Mouse (Mus musculus) urinary bladder, adult 2 months (tissue): ENCODE results near the gene Mrpl47. TPM values are rescaled to one million over a fixed set of nuclear protein-coding genes. Genes with fewer than 3 reads are reported as not detected.
"Not testable (repeated sequence)": the region's sequence is repeated elsewhere in the genome, so short reads cannot be mapped to it uniquely, and the experiment has no call there.

Experiments
- DNase-seq: peaks from one replicate; pipeline ENCODE4 v3.0.0; 2022; ENCODE audit warnings: low spot score
- polyA plus RNA-seq: library from polyadenylated mRNA; depleted of rRNA; stranded (reverse); fragments of >200 nt; gene quantifications from 2 replicates; pipeline ENCODE4 v1.2.3, GENCODE M21; 2012; rRNA removed

Mrpl47 gene
- polyA plus RNA-seq, result 14.8 and 14.9 TPM in 2 replicates

- DNase-seq, result no peak
Measured at GRCm38 (mm10) chr3:32737172-32737655, at the start of gene Mrpl47. Gene Mrpl47 (minus strand): TSS chr3:32737605.

DNA sequence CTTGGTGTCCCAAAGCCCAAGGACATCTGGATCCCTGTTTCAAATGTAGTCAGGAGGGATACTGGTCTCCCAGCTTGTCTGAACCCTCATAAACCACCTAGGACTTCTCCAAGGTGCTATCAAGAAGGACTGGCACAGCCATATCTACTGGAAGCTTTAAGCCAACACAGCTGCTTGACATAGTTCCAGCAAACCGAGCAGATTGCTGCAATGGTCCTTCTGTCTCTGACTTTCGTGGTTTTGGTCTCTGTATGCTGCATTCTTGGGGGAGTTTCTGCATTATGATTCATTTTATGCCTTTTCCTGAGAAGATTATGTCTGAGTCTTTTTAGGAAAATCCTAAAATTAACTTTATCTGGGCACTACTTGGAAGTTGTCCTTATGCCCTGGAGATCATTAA is 33.4 kb upstream of the Mrpl47 start:
- DNase-seq, result no peak

DNA sequence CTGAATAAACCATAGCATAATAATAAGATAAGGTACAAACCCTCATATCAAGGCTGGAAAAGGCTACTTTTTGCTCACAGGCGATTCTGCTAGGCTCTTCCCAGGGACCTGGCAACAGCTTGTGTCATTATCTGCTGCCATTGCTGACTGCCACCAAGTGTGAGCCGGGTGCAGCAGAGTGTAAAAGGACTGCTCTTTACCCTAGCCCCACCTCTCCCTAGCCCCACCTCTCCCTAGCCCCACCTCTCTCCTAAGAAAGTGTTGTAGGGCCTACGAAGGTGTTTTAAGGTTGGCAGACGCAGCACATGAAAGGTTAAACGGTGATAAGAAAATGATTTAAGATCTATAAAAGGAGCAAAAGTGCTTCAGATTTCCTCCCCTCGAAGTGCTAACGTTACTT is 26.5 kb upstream of the Mrpl47 start:
- DNase-seq, result no peak

DNA sequence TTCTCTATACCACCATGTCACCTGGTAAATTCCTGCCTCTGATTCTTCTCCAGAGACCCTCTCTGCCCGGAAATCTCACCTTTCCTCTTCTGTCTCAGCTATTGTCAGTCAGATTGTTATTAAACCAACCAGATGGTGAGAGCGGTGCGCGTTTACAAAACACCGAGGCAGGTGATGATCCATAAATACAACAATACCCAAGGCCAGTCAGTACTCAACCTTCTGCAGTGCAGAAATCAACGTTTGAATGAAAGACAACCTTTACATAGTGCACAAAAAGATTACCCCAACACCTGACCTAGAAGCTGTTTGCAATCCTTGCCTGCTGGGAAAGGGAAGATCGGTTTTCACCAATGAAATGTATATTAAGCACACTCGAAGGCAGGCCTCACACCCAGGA is 25.6 kb upstream of the Mrpl47 start:
- no peak for DNase-seq

DNA sequence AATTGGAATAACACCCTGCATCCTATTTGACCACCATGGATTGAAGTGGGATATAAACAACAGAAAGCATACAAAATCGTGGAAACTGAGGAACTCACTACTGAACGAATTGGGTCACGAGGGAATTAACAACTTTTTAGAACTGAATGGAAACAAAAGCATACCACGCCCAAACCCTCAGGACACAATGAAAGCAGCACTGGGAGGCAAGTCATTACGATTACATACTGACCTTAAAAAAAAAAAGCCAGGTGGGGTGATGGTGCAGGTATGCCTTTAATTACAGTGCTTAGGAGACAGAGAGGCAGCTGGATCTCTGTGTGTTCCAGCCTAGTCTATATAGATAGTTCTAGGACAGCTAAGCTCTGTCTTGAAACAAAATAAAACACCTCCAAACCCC is 21.8 kb upstream of the Mrpl47 start:
- DNase-seq, result no peak

DNA sequence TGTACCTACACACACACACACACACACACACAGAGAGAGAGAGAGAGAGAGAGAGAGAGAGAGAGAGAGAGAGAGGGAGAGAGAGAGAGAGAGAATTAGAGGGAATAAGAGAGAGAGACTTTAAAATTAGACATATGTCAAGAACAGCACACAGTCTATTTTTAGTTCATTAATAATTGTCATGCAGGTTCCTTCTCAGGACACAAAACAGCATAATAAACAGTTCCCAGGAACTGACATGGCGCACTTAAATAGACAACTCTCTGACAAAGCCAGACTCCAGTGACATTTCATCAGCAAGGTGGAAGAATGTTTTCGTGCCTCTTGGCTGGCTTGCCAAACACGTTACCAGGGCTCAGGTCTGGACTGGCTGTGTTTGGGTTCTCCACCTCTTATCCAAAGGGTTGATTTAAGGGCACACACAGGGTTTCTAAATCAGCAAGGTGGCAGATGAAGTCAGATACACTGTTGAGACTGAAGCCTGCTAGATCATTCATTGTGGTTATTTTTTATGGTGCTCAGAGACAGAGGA is 17.0 kb upstream of the Mrpl47 start:
- no peak for DNase-seq

DNA sequence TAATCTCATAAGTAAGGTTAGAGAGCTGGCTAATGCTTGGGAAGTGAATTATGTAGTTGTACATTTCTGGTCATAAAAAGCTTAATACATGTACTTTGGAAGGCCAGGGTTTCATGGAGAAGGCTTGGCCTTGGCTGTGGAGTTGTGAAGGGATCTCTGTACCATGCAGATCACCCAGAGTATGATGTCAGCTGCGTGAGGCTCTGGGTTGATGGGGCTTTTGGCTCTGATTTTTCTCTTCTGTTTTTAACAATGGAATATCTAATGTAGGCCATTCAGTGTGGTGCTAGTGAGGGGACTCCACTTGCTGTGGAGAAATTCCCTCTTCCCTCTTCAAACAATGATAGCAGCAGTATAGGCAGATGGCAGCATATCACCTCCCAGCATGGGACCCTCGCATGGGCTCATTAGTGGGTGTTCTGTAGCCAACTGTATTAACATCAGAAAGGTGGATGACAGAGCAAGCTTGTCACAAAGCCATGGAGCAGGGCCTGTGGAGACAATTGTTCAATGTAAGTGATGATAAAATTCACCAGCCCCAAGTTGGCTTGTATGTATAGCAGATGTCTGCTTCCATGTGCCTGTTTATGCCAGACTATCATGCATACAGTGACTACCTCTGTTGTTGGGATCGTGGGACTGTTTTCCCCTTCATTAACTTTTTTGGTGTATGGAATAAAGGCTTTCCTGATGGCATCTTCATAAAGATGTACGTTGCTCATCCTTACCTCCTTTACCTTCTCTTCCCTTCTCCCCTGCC is 12.6 kb upstream of the Mrpl47 start:
- DNase-seq, result no peak

- no peak for DNase-seq
Measured at GRCm38 (mm10) chr3:32748384-32748783, 11.0 kb upstream of the Mrpl47 start.

GRCm38 (mm10) chr3:32745426-32745825 is 8.0 kb upstream of the Mrpl47 start:
- DNase-seq, result not testable (repeated sequence)

DNA sequence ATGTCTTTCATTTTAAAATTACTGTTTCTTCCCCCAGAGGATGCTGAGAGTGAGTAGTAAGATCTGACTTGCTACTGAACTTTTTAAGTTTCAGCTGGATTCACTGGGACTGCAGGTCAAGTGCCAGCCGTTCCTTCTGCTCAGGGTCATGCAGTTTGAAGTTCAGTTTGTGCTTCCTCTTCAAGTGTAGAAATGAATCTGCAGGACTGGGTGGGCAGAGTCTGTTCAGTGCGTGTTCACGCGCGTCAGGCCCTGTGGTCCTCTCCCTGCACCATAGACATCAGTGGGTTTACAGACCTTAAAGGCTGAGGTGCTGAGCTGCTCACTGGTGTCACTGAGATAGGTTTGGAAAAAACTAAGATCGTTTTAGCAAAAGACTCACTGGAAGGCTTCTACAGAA is 7.6 kb upstream of the Mrpl47 start:
- no peak for DNase-seq

- no peak for DNase-seq
Measured at GRCm38 (mm10) chr3:32742276-32742780, 4.9 kb upstream of the Mrpl47 start.

- DNase-seq, result no peak
Measured at GRCm38 (mm10) chr3:32738549-32738948, 1.1 kb upstream of the Mrpl47 start.

DNA sequence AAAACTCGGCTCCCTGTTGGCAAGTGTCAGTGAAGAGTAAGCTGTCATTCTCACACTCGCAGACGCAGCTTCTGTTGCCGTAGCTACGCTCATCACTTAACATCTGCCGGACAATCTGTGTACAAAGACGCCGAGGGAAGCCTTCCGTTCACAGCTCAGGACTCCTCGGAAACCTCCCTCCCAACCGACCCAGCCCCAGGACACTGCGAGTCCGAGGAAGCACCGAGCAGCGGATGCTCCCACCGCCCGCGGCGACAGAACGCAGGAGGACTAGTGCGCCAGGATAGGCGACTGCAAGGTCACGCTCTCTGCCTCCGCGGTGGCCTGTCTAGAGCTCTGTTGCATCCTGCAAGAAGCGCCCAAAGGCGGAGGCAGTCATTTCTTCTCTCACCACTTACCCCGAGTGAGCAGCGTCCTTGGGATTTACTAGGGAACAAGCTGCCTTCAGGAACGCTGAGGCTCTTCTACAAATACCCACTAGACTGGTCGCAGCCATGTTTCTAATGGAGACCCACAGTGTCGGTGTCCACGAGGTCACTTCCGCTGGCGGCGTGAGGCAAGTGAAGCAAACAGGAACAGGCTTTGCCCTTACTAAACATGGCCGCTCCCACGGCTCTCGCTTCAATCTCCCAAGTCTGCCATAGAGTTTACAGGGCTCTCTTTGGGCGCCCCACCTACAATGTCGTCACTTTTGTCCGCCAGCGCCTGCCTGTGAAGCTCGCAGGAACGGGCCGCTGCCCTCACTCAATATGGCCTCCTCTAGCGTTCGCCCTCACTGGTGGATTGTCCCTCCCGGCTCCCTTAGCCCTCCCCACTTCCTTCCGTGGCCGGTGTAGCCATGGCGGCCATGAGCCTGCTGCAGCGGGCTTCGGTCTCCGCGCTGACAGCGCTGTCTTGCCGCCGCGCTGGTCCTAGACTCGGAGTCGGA is 897 bp downstream of the Mrpl47 start, which contains the start of gene Ndufb5:
Ndufb5 (plus strand) TSS at position 747 of the 928 bp plus-strand sequence.
- peak; percentile 93 for DNase-seq

DNA sequence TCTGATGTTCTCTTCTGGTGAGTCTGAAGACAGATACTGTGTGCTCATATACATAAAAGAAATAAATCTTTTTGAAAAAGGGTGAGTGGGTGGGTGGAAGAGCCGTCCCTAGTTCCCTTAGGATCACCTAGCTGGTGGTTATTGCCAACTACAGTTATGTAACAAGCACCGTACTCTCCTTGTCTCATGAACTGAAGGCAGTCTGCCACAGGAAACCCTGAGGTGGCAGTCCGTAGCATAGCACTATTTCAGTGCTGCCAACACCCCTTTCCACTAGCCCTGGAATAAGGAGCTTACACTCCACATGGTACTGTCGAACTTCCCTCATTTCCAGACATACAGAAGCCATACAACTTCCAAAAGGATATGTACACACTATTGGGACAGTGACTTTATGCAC is 9.5 kb downstream of the Mrpl47 start:
- DNase-seq, result no peak

DNA sequence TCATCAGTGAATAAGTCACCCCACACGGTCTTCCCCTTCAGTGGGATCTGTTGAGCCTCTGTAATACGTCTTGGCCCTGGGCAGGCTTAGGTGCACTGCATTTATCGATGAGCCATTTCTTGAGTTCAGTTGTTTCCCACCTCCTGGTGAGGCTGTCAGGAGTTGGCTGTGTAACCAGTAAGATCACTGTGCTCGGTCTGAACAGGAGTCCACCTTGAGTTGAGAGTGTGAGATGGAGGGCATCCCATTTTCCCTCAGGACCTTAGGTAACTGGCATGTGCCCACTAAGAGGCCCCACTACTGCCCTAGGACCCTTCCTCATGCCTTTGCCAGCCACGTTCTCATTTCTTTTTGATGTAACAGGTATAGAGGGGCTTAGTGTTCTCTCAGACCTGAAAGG is 11.5 kb downstream of the Mrpl47 start:
- no peak for DNase-seq

DNA sequence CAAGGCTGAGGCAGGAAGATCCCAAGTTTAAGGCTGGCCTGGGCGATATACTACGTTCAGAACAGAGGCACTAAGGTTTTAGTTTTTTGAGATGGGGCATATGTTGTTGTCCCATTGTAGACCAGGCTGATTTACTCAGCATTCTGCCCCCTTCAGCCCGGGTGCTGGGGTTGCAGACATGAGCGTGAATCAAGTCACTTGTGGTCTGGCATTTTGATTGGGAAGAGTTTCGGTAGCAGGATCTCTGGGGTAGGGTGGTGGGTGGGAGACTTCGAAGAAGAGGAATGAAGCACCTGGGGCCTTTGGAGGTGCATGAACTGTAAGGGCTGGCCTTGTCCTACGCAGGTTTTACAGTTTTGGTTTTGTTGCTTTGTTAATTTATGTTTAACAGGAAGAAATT is 13.2 kb downstream of the Mrpl47 start:
- no peak for DNase-seq

- DNase-seq, result no peak
Measured at GRCm38 (mm10) chr3:32718271-32718670, 19.1 kb downstream of the Mrpl47 start.

DNA sequence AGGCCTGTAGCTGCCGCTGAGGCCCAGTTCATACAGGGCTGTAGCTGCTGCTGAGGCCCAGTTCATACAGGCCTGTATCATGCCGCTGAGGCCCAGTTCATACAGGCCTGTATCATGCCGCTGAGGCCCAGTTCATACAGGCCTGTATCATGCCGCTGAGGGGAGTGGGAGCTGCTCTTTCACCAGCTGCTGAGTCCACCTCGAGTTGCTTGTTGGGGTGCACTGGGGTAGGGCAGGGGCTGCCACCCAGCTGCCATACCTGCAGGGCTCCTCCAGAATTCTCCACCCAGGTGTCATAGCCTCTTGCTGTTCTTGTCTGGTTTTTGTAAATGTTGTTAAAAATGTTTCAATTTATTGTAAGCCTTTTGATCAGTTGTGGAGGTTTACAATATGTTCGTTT is 20.0 kb downstream of the Mrpl47 start:
- DNase-seq, result not testable (repeated sequence)

- no peak for DNase-seq
Measured at GRCm38 (mm10) chr3:32713711-32714110, 23.7 kb downstream of the Mrpl47 start.

DNA sequence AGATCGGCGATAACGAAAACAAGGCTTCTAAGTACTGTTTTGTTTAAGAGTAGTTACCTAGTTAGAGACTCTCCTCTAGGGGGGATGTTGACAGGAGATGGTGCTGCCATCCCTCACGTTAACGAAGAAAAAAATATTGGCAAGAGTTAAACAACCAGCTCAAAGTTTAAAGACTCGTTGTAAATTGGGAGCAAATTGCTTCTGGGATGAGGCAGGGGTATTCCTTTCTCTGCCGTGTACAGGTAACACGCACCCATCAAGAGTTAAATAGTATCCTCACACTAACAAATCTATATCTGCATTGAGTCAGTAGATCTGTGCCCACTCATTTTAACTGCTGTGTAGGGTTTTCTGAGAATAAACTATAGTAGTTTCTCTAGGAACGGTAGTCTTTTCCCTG is 28.0 kb downstream of the Mrpl47 start:
- no peak for DNase-seq

DNA sequence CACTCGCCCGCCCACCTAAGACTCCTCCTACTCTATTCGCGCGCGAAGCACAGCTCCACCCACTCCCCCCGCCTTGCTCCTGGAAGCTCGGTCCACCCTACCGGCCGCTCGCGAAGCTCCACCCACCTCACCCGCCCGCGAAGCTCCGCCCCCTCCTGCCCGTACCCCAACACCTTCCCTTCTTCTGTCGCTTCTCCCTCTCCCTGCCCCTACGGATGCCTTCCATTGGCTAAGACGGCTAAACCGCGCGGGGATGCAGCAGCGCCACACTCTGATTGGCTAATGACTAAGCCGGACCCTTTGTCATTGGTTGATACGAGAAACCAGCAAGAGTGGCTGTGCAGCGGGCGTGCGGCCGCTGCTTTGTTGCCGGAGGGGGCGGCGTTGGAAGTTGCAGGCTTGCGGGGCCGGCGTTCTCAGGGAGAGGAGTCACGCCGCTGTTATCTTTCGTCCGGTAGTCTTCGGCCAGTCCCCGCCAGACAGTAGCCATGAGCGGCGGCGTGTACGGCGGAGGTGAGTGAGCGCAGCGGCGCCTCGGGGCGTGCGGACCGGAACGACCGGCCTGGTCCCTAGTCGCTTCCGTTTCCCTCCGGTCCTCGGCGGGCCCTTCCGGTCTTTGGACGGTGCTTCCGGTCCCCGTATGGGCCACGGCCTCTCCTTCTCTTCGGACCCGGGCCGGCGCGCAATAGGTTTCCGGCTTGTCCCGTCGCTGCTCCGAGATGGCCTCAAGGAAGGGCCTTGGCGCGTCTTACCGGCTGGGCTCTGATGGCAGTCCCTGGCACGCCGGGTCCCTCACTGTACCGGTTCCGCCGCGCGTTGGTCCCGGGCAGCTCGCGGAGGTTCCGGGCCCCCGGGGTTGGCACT is 28.8 kb downstream of the Mrpl47 start:
- peak; percentile 80 for DNase-seq
